Mouse (Mus musculus) G1E (cell line): Measurements from ENCODE around the gene Trim8. TPM values are rescaled to one million over a fixed set of nuclear protein-coding genes. Genes with fewer than 3 reads are reported as not detected.

Experiments used
- ATAC-seq: 2 replicates; pipeline ENCODE4 v1.8.0; 2016; ENCODE audit warnings: mild to moderate bottlenecking; ENCODE audit not compliant: insufficient number of reproducible peaks, poor library complexity, low FRiP score, severe bottlenecking; ENCODE audit errors: extremely low read depth
- DNase-seq: peaks from one replicate; pipeline ENCODE4 v3.0.0; 2012; ENCODE audit warnings: low spot score
- H3K27me3 ChIP-seq: 2 replicates; pipeline ENCODE4 v1.6.1; 2012; ENCODE audit warnings: mild to moderate bottlenecking, low read length, inconsistent platforms; ENCODE audit not compliant: insufficient read depth
- H3K36me3 ChIP-seq: replicated peaks from 2 replicates; pipeline ENCODE3; 2012; ENCODE audit warnings: mild to moderate bottlenecking, inconsistent platforms
- H3K4me1 ChIP-seq: 2 replicates; pipeline ENCODE4 v1.6.1; 2012; ENCODE audit warnings: low read depth, low read length, inconsistent platforms, mixed read lengths; ENCODE audit not compliant: insufficient read depth
- H3K4me3 ChIP-seq: 2 replicates; pipeline ENCODE4 v1.5.1; 2012; ENCODE audit warnings: low read depth, mild to moderate bottlenecking, inconsistent platforms, low read length, moderate library complexity, mixed read lengths
- H3K9me3 ChIP-seq: replicated peaks from 2 replicates; pipeline ENCODE4 v1.6.1; 2012; ENCODE audit warnings: inconsistent platforms
- CTCF ChIP-seq: IDR thresholded peaks from 2 replicates; pipeline ENCODE4 v1.5.1; 2012; ENCODE audit warnings: low read depth, low read length, inconsistent platforms, mixed read lengths
- GATA1 ChIP-seq: IDR thresholded peaks from 2 replicates; pipeline ENCODE4 v1.6.1; 2012; ENCODE audit warnings: borderline replicate concordance, low read length, inconsistent platforms, mixed read lengths
- GATA2 ChIP-seq: IDR thresholded peaks from 2 replicates; pipeline ENCODE4 v1.6.1; 2012; ENCODE audit warnings: low read depth, low read length, inconsistent platforms, borderline replicate concordance
- POLR2AphosphoS5 ChIP-seq: IDR thresholded peaks from 2 replicates; pipeline ENCODE4 v1.6.1; 2012; ENCODE audit warnings: low read depth, low read length, inconsistent platforms; ENCODE audit not compliant: insufficient replicate concordance
- TAL1 ChIP-seq: conservative IDR thresholded peaks from 2 replicates; pipeline ENCODE4 v1.6.1; 2012; ENCODE audit warnings: low read depth, low read length, inconsistent platforms, mixed read lengths
- polyA plus RNA-seq: library from polyadenylated mRNA; stranded (reverse); fragments of >175 nt; gene quantifications from 2 replicates; pipeline ENCODE4 v1.2.3, GENCODE M21; 2012
- total RNA-seq, 2 experiments: library from RNA; stranded (forward) in 1 of 2; stranded (reverse) in 1 of 2; fragments of 200-1000 nt in 1 of 2; fragments of >200 nt in 1 of 2; fragmentation: Nextera tagmentation in 1 of 2; gene quantifications; 2 replicates each; pipeline ENCODE4 v1.2.3; 2014 to 2017

Trim8 gene
- total and polyA plus RNA-seq, 3 experiments, result 20.3 to 66.0 (median 22.7) TPM

DNA sequence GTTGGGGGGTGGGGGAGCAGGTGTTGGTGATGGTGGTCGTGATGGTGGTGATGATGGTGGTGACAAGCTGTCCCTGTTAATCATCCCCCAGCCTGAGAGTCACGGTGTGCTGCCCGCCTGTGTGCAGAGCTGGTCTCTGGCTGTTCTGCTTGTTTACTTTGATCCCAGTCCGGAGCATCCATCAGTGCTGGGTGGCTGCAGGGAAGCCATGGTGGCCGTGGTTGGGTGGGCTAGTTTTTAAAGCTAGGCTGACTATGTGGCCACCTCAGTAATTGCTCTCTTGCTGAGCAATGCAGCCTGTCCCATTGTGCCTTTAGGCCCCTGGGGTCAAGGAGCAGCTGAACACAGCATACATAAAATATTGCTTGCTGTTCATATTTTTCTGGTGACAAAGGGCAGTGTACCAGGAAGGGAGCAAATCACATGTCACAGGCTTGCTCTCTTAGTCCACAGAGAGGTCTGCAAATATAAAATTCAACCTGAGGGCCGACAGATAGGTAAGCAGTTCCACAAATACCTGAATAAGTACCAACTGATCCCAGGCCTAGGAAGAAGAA lies 33.1 kb downstream of the Trim8 start:
- peaks cover 28% of the 10 kb centered on the region for H3K4me1 ChIP-seq
- ATAC-seq, result no peak
- TF ChIP-seq GATA1, result no peak
- TF ChIP-seq GATA2, result no peak
- no peak for TF ChIP-seq POLR2AphosphoS5
- no peak for TF ChIP-seq CTCF
- TF ChIP-seq TAL1, result no peak
- DNase-seq, result no peak
- no peaks in the 10 kb centered on the region for H3K9me3 ChIP-seq
- H3K27me3 ChIP-seq, result peaks cover 20% of the 10 kb centered on the region
- no peaks in the 10 kb centered on the region for H3K36me3 ChIP-seq
- H3K4me3 ChIP-seq, result no peak overlapping the region

DNA sequence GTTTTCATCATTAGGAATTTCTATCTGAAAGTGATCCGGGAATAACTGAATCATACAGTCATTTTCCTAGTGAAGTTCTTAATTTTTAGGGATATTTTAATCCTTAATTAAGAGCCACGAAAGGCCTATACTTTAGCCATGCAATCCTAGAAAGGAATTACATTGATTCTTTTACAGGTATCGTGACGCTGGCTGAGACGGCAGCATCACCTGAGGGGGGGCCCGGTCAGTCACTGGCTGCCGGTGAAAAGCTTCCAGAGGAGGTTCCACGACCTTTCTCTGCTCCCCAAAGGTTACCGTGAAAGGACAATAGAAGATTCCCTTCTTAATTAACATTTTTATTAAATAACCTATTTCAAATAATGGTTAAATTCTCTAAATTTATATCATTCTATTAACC lies 35.9 kb downstream of the Trim8 start:
- Histone ChIP-seq H3K9me3 (no peaks in the 10 kb centered on the region), H3K36me3 (no peaks in the 10 kb centered on the region), H3K4me1 (peaks cover 12% of the 10 kb centered on the region), H3K27me3 (peaks cover 10% of the 10 kb centered on the region; the same call in 1 of the 2 replicates), H3K4me3 (no peak overlapping the region)
- ATAC-seq (no peak), DNase-seq (no peak)
- TF ChIP-seq POLR2AphosphoS5 (no peak), TAL1 (no peak), CTCF (no peak), GATA1 (no peak), GATA2 (no peak)

DNA sequence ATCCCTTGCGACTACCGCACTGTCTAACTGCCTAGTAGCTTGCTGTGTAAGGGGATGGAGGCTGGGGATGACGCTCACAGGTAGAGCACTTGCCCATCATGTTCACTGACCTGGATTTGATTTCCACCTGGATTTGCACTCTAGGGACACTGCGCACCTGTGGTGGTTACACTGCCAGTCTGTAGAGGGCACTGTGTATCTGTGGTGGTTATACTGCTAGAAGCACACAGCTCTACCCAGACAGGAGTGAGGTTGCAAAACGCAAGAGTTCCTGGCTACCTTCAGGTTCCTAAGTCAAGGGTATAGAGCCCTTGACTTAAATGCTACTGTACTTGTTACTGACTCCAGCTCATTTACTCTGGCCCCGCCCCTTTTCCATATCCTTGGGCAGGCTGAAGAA lies 36.7 kb downstream of the Trim8 start:
- DNase-seq, result no peak
- no peak for ATAC-seq
- H3K27me3 ChIP-seq, result peaks cover 10% of the 10 kb centered on the region; the same call in 1 of the 2 replicates
- peaks cover 4% of the 10 kb centered on the region for H3K4me1 ChIP-seq
- peak; percentile 22; the same call in 1 of the 2 replicates for TF ChIP-seq CTCF
- TF ChIP-seq GATA1, result no peak
- TF ChIP-seq POLR2AphosphoS5, result no peak
- TF ChIP-seq GATA2, result no peak
- TF ChIP-seq TAL1, result no peak
- H3K4me3 ChIP-seq, result no peak overlapping the region
- no peaks in the 10 kb centered on the region for H3K36me3 ChIP-seq
- H3K9me3 ChIP-seq, result no peaks in the 10 kb centered on the region

DNA sequence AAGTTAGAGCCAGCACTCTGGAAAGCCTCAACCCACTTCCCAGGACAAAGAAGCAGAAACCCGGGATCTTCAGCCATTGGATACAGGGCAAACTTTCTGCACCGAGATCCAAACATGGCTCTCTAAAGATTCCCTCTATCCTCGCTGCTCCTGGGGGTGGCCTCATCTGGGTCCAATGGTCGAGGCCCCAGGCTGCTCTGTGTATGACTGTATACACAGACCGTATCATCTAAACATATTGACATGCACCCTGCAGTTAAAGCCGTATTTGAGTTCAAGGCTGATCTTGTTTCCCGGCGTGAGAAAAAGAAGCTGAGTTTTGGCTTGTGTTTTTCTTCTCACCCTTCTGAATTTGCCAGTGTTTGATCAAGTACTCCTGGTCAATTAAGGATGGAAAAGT lies 41.2 kb downstream of the Trim8 start:
- no peak for DNase-seq
- H3K36me3 ChIP-seq, result no peaks in the 10 kb centered on the region
- TF ChIP-seq POLR2AphosphoS5 (no peak), GATA2 (no peak), TAL1 (no peak), GATA1 (no peak), CTCF (no peak)
- H3K4me3 ChIP-seq, result no peak overlapping the region
- peaks cover 2% of the 10 kb centered on the region; the same call in 1 of the 2 replicates for H3K27me3 ChIP-seq
- no peaks in the 10 kb centered on the region for H3K9me3 ChIP-seq
- ATAC-seq, result no peak
- H3K4me1 ChIP-seq, result peaks cover 4% of the 10 kb centered on the region; the same call in 1 of the 2 replicates

DNA sequence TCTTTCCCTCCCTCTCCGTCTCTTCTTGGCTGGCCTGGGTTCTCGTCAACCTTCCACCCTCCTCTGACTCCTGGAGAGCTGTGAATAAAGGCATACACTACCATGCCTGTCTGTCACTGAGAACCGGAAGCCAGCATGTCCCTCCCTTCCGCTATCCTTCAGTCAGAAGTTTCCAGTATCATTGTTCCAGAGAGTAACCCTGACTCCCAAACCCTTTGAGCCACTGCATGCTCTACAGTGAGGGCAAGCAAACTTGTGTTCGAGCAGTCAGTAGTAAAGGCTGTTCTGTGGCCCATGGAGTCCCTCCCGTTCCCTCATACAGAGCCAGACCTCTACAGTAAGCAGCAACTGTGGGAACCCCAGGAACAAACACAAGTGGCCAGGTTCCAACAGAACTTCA lies 46.1 kb downstream of the Trim8 start:
- DNase-seq (no peak), ATAC-seq (no peak)
- Histone ChIP-seq H3K27me3 (peaks cover 2% of the 10 kb centered on the region; the same call in 1 of the 2 replicates), H3K4me3 (no peak overlapping the region), H3K4me1 (no peaks in the 10 kb centered on the region), H3K9me3 (no peaks in the 10 kb centered on the region), H3K36me3 (peaks cover 3% of the 10 kb centered on the region)
- TF ChIP-seq CTCF, result no peak
- no peak for TF ChIP-seq POLR2AphosphoS5
- TF ChIP-seq TAL1, result no peak
- TF ChIP-seq GATA2, result no peak
- TF ChIP-seq GATA1, result no peak

DNA sequence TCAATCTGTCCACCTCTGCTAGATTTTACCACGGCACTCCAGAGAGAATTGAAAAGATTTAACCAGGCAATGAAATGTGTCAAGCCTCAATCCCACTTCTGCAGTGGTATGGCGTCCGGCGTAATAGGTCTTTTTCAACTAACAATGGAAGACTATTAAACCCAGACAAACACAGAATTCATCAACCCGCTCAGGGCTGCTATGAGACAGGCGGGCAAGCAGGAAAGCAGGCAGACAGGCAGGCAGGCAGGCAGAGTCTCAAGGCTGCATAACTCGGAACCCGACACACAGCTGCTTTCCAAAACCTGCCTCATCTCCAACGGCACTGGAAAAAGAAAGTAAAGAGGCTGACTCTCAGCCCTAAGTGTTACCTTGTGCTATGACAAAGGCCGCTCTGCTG lies 46.6 kb downstream of the Trim8 start:
- DNase-seq, result no peak
- TF ChIP-seq POLR2AphosphoS5 (no peak), CTCF (no peak), TAL1 (no peak), GATA2 (no peak), GATA1 (no peak)

More for the DNA sequence above, 46.6 kb downstream of the Trim8 start:
- Histone ChIP-seq H3K27me3 (peaks cover 2% of the 10 kb centered on the region; the same call in 1 of the 2 replicates), H3K9me3 (no peaks in the 10 kb centered on the region), H3K4me1 (no peaks in the 10 kb centered on the region), H3K4me3 (no peak overlapping the region), H3K36me3 (peaks cover 3% of the 10 kb centered on the region)
- ATAC-seq, result no peak
